Mouse (Mus musculus) ZHBTc4 (cell line): ENCODE measurements at regions not wholly inside any gene's neighbourhood (a gene's known extent, or its start where the extent isn't known, plus 50 kb on each side); places are given as distances from the start of the nearest gene placed in this dataset.

Source experiments
- DNase-seq: peaks from one replicate; pipeline ENCODE4 v3.0.0-alpha.2; 2011; ENCODE audit warnings: low read depth, low spot score

GRCm38 (mm10) chr4:33687434-33687833, 237.0 kb upstream of the Cnr1 start:
- no peak for DNase-seq

GRCm38 (mm10) chr4:33693441-33693840, 231.0 kb upstream of the Cnr1 start:
- DNase-seq, result no peak

DNA sequence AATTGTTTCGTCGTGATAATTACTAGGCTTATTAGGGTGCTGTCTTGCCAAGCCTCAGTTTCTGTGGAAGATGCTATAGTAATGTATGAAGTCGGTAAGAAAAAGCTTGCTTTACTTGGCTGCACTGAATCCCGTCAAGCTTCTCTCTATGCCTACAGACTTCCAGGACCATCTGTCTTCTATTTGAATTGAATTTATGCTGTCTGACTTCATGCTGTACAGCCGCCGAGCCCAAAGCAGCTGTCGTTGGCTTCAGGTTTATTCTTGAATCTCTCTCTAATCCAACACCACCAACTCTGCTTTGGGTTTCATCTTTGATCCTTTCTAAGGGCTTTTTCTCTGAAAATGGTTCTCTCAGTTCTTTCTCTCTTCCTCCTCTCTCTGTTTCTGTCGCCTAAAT, 227.4 kb upstream of the Cnr1 start:
- DNase-seq, result no peak

DNA sequence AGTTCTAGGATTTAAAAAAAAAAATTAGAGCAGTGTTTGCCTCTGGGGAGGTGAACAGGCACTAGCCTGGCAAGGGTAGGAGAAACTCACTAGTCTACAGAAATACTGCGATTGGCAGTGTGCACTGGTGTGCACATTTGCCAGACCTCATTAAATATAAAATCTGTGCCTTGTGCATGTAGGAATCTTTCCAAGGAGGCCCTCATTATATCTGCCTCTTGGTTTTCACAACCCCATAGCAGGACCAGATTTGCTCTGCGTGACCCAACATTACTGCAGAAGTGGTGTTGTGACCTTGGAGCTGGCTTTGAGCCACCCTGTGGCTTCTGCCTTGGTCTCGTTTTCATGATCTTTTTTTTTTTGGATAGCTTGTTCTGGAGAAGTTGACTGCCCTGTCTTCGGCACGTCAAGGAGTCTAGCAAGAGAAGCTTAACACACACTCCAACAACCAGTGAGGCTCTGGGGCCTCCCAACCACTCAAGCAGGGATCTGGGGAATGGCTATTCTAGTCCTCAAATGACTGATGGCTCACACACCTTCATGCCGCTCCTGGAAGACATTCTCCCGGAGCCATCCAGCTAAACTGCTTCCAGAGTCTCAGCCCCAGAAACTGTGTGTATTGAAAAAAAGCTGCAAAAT, 222.2 kb upstream of the Cnr1 start:
- no peak for DNase-seq

GRCm38 (mm10) chr4:33705722-33706121, 218.7 kb upstream of the Cnr1 start:
- DNase-seq, result no peak

DNA sequence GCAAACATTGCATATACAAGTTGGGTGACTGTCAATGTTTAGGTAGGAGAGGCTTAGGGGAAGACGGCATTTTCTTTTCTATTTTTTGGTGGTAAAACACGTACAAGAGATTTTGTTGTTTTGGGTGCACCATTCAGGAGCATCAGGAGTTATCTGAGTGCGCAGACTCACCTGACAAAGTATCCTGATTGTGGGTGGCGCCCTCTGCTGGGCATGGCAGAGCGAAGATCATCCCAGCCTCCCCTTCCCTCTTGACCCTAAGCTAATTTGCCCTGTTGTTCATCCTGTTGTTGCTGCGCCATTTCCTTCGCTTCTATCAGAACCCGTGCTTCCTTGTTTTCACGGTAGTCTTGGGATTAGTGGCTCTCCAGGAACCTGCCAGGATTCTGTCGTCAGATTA, 217.6 kb upstream of the Cnr1 start:
- peak; percentile 67 for DNase-seq

- no peak for DNase-seq
Observed at GRCm38 (mm10) chr4:33716475-33717117, 207.8 kb upstream of the Cnr1 start.

DNA sequence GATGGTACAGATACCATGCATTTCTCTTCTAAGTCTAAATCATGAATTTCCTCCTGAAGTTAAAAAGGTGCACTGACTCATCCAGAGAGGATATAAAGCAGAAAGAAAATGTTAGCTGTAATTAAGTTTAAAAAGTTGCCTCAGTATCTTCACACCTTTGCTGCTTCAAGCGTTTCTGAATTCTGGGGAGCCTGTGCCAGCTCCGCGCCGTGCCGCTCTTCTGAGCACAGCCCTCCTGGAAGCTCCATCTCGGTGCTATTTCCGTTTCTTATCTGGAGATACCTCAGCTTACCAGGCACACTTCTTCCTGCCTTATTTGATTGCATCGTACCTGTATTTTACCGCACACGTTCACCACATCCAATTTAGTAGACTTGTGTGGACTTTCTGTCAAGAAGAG, 203.4 kb upstream of the Cnr1 start:
- no peak for DNase-seq

GRCm38 (mm10) chr4:33721971-33722370, 202.4 kb upstream of the Cnr1 start:
- no peak for DNase-seq

DNA sequence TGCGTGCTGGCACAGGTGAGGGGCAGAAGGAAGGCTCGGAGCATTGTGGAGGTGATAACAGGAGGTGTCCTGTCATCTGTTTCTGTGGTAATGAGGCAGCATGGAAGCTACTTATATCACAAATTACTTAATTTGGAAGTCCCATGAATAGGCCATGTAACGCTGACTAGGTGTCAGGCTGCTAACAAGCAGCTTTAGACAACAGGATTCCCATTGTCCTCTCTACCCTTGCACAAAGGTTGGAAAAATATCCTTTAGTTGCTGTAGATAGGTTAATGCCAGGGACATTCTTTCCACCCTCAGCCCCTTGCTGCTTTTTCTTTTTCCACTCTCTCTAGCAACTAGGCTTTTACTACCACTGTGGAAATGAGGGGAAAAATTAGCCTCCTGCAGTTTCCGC, 192.6 kb upstream of the Cnr1 start:
- DNase-seq, result no peak

DNA sequence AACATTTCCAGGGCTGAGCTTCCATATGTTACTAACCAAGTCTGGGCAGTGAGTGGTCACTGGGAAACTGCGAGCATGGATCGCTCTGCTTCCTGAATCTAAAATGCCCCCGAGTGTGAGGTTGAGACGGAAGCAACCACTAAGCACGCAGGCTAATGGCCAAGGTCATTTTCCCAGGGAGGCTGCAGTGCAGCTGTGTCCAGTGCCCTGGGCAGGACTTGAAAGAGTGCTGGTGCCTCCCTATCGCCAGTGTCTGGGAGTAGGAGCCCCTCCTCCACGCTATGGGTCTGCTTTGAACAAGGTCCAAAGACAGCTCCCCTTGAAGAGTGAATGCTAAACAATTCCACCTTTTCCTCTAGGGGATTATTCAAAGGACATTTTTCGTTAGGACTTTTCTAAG, 189.5 kb upstream of the Cnr1 start:
- no peak for DNase-seq

- no peak for DNase-seq
Observed at GRCm38 (mm10) chr4:33735442-33735966, 188.9 kb upstream of the Cnr1 start.

GRCm38 (mm10) chr4:33736061-33736701, 188.2 kb upstream of the Cnr1 start:
- no peak for DNase-seq

DNA sequence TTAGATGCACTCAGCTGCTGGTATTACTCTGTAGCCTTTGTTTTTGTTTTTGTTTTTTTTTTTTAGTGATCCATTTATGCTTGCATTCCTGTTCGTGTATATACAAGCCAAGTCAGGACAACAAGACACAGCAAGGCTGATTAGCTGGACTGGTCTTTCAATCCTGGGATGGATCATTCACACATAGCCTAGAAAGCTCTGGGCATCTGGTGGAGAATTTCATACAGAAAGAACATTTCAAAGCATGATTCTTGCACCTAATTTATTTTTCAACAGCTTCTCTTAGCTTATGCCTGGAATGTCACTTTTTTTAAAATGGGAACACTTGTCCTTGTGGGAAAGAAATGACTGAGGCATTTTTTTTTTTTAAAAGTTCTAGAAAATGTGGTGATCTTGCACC, 187.1 kb upstream of the Cnr1 start:
- no peak for DNase-seq

GRCm38 (mm10) chr4:33737859-33738417, 186.5 kb upstream of the Cnr1 start:
- no peak for DNase-seq

GRCm38 (mm10) chr4:33739211-33739904, 185.0 kb upstream of the Cnr1 start:
- DNase-seq, result no peak

DNA sequence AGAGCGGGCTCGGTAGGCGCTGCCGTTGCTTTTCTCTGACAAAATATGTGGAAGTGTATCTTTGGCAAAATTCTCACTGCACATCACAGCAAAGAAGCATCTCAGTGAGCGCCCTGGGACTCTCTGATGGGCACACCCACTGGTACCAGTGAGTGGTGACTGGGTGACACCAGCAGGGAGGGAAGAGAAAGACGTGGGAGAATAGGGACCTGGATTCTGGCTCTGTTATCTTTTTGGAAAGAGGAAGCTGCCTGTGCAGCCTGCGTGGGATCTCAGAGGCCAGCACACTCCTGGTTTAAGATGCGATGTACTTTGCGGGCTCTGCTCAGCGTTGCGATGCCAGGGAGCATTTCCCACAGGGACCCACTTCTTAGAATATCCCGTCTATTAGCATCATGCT, 183.4 kb upstream of the Cnr1 start:
- DNase-seq, result no peak

DNA sequence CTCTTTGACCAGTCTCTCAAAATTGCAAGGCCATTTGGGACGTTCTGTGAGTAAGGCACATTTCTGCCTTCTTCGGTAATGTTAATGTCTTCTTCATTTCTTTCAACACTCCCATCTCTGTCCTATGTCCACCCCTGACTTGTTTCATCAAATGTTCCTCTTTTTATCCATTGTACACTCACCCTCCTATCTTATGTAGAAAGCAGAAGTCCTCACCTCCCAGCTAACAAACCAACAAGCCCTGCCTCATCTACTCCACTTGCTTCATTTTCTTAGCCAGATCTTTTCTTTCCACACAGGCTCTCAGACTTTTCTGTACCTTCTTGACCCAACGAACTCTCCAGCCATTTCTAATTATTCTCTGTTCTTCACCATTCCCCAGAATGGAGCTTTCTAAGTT, 179.2 kb upstream of the Cnr1 start:
- DNase-seq, result no peak

DNA sequence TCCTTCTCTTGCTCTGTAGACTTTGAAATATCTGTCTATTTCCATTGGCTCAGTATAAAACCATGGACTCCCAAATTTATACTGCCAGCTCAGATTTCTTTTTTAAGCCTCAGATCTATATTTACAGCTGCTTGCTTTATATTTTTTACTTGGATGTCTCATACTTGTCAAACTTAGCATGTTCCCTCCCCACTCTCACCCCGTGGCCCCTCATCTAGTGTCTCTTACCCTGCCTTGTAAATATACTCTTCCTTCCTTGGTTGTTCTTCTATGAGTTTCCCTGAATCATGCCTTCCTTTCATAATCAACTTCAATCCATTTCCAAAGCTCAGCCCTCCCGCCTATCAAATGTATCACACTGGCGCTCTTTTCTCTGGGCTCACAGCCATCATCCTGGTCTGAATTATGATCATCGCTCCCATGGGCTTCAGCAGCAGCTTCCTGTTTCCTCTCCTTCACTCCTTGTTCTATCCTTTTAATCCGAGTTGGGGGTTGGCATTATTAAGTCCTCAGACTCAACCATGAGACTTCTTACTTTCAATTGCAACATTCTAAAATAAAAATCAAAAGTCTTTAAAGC, 177.0 kb upstream of the Cnr1 start:
- DNase-seq, result no peak

DNA sequence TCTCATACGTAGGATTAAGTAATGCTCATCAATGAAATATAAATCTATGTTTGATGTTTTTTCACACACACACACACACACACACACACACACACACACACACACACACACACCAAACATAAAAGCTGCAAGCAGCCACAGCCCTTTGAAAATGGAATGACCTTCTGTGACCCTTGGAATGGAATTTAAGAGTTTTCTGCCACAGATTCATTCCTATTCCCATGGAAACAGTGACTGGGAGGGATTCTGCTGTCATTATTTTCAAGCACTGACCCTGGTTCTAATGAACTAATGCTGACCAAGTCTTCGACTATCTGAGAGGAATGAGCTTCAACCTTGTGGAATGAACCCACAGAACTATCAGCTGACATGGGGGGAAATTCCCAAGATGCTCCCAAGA, 156.7 kb upstream of the Cnr1 start:
- DNase-seq, result no peak

DNA sequence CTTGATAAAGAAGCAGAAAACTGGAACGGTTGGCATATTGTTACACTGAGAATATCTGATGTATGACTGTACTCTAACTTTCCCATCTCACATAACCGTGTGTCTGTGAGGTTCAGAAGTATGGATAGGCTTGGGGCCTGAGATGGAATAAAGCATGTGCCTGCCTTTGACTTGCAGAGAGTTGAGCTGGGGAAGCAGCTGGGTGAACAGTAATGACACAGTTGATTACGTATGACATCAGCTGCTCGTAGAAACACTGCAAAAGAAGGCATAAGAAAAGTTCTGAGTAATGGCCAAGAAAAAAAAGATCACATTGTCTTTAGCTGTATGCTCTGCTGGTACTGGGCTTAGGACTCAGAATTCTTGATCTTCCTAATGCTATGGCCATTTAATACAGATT, 138.4 kb upstream of the Cnr1 start:
- DNase-seq, result no peak

DNA sequence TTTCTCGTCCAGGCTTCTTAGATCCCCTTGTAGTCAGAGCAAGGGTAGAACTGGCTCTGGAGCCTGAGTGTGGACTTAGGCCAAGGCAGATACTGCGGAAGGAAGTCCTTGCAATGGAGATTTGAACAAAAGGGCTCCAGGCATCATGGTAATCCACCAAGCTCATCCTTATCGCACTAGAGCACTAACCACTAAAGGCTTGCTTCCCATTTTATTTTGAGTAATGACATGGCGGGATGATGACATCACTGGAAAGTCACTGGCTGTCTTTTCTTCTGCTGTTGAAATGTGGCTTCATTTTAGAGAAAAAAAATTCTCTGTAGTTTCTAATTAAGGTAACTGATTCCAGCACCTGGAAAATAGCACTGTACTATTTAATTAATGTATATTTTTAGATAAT, 137.4 kb upstream of the Cnr1 start:
- DNase-seq, result no peak
